15 mouse cellular contexts compared by ENCODE assay signal in genomic region chr11:78171328-78171727, GRCm38 (mm10). TPM values are rescaled to one million over a fixed set of nuclear protein-coding genes. Genes with fewer than 3 reads are reported as not detected.
DNase-seq lines count a peak whose midpoint lies in the region; ATAC-seq and TF ChIP-seq lines count a peak whose summit lies in the region.
"Had no signal": no experiment of that assay in that cellular context is flagged by ENCODE, and none has a peak within 500 bp of the region (broad histone marks: within the 10 kb centered on the region; RNA-seq: fewer than 3 reads in every experiment).

No protein-coding gene starts in this region.

- no peak for TF ChIP-seq POLR2A in lung, adult 2 months (IDR thresholded peaks at IDR 0.05; ENCODE audit: borderline replicate concordance, extremely low read depth, low read depth, low read length)
- no peak for TF ChIP-seq POLR2A in ES-Bruce4 (IDR thresholded peaks at IDR 0.05; ENCODE audit: insufficient read depth, low read length)

- ATAC-seq in heart, postnatal 0 days (ENCODE audit: insufficient read depth, low read depth), result no peak
- no peak for ATAC-seq in heart, embryonic 11.5 days (replicated peaks; ENCODE audit: insufficient number of reproducible peaks, low FRiP score, low TSS enrichment)
- ATAC-seq in liver, postnatal 0 days, result no peak
- ATAC-seq: midbrain, embryonic 16.5 days had no signal

- H3K4me1 ChIP-seq in heart, postnatal 0 days (ENCODE audit: control insufficient read depth, insufficient read depth), result 0 out of 2 replicates have a peak, but pooled peaks cover 3% of the 10 kb centered on the region
- H3K4me1 ChIP-seq in heart, embryonic 11.5 days (ENCODE audit: control insufficient read depth, insufficient read depth, low read length), result 0 out of 2 replicates have a peak, but pooled peaks cover 4% of the 10 kb centered on the region
- H3K4me1 ChIP-seq in lung, adult 2 months (ENCODE audit: control insufficient read depth, insufficient read depth, low read length), result peaks cover 3% of the 10 kb centered on the region; the same call in 1 of the 2 replicates
- H3K4me1 ChIP-seq in ES-Bruce4 (ENCODE audit: control insufficient read depth, insufficient read depth, low read length), result peaks cover 8% of the 10 kb centered on the region
- peaks cover 39% of the 10 kb centered on the region for H3K4me1 ChIP-seq in liver, postnatal 0 days (ENCODE audit: insufficient read depth)

- 69% methylated on average over 4 of the region's 4 CpGs for WGBS in heart, postnatal 0 days
- 77% methylated on average over 4 of the region's 4 CpGs for WGBS in heart, embryonic 11.5 days (ENCODE audit: insufficient replicate concordance)
- 74% methylated on average over 4 of the region's 4 CpGs for WGBS in lung, adult 2 months
- WGBS in liver, postnatal 0 days (ENCODE audit: insufficient replicate concordance), result 69% methylated on average over 4 of the region's 4 CpGs

- peak; percentile 6; the same call in 1 of the 2 replicates for TF ChIP-seq CTCF in heart, postnatal 0 days (IDR thresholded peaks at IDR 0.05; ENCODE audit: low read depth)
- 0 out of 2 replicates have a peak, but pooled peaks have one; percentile 19 for TF ChIP-seq CTCF in lung, adult 2 months (IDR thresholded peaks at IDR 0.05; ENCODE audit: insufficient read depth, low read length)
- no peak for TF ChIP-seq CTCF in ES-Bruce4 (IDR thresholded peaks at IDR 0.05; ENCODE audit: low read depth, low read length)
- peak; percentile 49 for TF ChIP-seq CTCF in liver, postnatal 0 days (IDR thresholded peaks at IDR 0.05; ENCODE audit: low read depth)

- H3K4me3 ChIP-seq in heart, postnatal 0 days (ENCODE audit: low read depth, low read length), result no peak overlapping the region
- no peak overlapping the region for H3K4me3 ChIP-seq in heart, embryonic 11.5 days (ENCODE audit: low read depth, low read length)
- H3K4me3 ChIP-seq in lung, adult 2 months (replicated peaks; ENCODE audit: extremely low read depth, low read depth, low read length), result no peak overlapping the region
- H3K4me3 ChIP-seq in ES-Bruce4 (ENCODE audit: low read depth, low read length), result no peak overlapping the region
- H3K4me3 ChIP-seq in liver, postnatal 0 days (ENCODE audit: low read depth, low read length), result no peak overlapping the region
- H3K4me3 ChIP-seq: forebrain, embryonic 12.5 days; neural tube, embryonic 13.5 days had no signal

- TF ChIP-seq EP300 in heart, postnatal 0 days (IDR thresholded peaks at IDR 0.05; ENCODE audit: low read depth), result no peak
- TF ChIP-seq EP300 in ES-Bruce4 (IDR thresholded peaks at IDR 0.05; ENCODE audit: insufficient read depth, low read depth, low read length), result no peak
- no peak for TF ChIP-seq EP300 in liver, postnatal 0 days (IDR thresholded peaks at IDR 0.05; ENCODE audit: low read depth)

- H3K9ac ChIP-seq in heart, postnatal 0 days (replicated peaks; ENCODE audit: low read depth, low read length), result no peak overlapping the region
- H3K9ac ChIP-seq in heart, embryonic 11.5 days (ENCODE audit: low read depth, low read length), result no peak overlapping the region
- H3K9ac ChIP-seq in ES-Bruce4 (ENCODE audit: low read depth, poor library complexity, severe bottlenecking), result peak overlapping the region; percentile 5; the same call in 1 of the 2 replicates
- no peak overlapping the region for H3K9ac ChIP-seq in liver, postnatal 0 days (replicated peaks)
- H3K9ac ChIP-seq: forebrain, embryonic 12.5 days; neural tube, embryonic 13.5 days had no signal

- no peak overlapping the region for H3K27ac ChIP-seq in heart, postnatal 0 days (ENCODE audit: low read depth)
- H3K27ac ChIP-seq in heart, embryonic 11.5 days (ENCODE audit: low read depth, low read length), result no peak overlapping the region
- no peak overlapping the region for H3K27ac ChIP-seq in ES-Bruce4 (ENCODE audit: insufficient read depth, low read length)
- no peak overlapping the region for H3K27ac ChIP-seq in liver, postnatal 0 days (ENCODE audit: low read depth)
- H3K27ac ChIP-seq: forebrain, embryonic 12.5 days; neural tube, embryonic 13.5 days had no signal

- no peaks in the 10 kb centered on the region for H3K9me3 ChIP-seq in heart, postnatal 0 days (replicated peaks; ENCODE audit: control insufficient read depth, low read length)
- H3K9me3 ChIP-seq in heart, embryonic 11.5 days (replicated peaks; ENCODE audit: control insufficient read depth, low read length), result no peaks in the 10 kb centered on the region
- no peaks in the 10 kb centered on the region for H3K9me3 ChIP-seq in ES-Bruce4 (replicated peaks; ENCODE audit: control insufficient read depth, insufficient read depth, low read length, poor library complexity, severe bottlenecking)
- H3K9me3 ChIP-seq in liver, postnatal 0 days (ENCODE audit: low read length), result no peaks in the 10 kb centered on the region
- H3K9me3 ChIP-seq: forebrain, embryonic 12.5 days; neural tube, embryonic 13.5 days had no signal

- no peak overlapping the region for H3K4me2 ChIP-seq in heart, postnatal 0 days (ENCODE audit: low read depth, low read length)
- no peak overlapping the region for H3K4me2 ChIP-seq in heart, embryonic 11.5 days
- H3K4me2 ChIP-seq in liver, postnatal 0 days (ENCODE audit: low read depth, low read length), result no peak overlapping the region
- H3K4me2 ChIP-seq: forebrain, embryonic 12.5 days; neural tube, embryonic 13.5 days had no signal

- no peak for DNase-seq in heart, postnatal 0 days (ENCODE audit: low spot score)
- DNase-seq in lung, adult 2 months, result peak; percentile 3
- DNase-seq in lung, postnatal 25 days (ENCODE audit: low spot score), result no peak
- peak; percentile 11 for DNase-seq in liver, postnatal 0 days
- no peak for DNase-seq in cerebellum, adult 11 months
- DNase-seq in spleen, adult 12 weeks (ENCODE audit: low spot score), result no peak
- DNase-seq: adrenal gland, postnatal 25 days; heart, postnatal 36 days; kidney, adult 11 months; spleen, adult 18-20 months had no signal

- no peaks in the 10 kb centered on the region for H3K36me3 ChIP-seq in heart, postnatal 0 days (replicated peaks; ENCODE audit: control insufficient read depth, insufficient read depth, low read length)
- no peaks in the 10 kb centered on the region for H3K36me3 ChIP-seq in heart, embryonic 11.5 days (ENCODE audit: control insufficient read depth, insufficient read depth, low read length)
- no peaks in the 10 kb centered on the region for H3K36me3 ChIP-seq in ES-Bruce4 (ENCODE audit: control insufficient read depth, insufficient read depth, low read length, poor library complexity, severe bottlenecking)
- peaks cover 3% of the 10 kb centered on the region; the same call in 1 of the 2 replicates for H3K36me3 ChIP-seq in liver, postnatal 0 days (replicated peaks; ENCODE audit: insufficient read depth, low read length)
- H3K36me3 ChIP-seq: forebrain, embryonic 12.5 days; neural tube, embryonic 13.5 days had no signal

- no peaks in the 10 kb centered on the region for H3K27me3 ChIP-seq in heart, postnatal 0 days (ENCODE audit: control insufficient read depth, insufficient read depth, low read length)
- H3K27me3 ChIP-seq in heart, embryonic 11.5 days (ENCODE audit: control insufficient read depth, insufficient read depth, low read length), result no peaks in the 10 kb centered on the region
- no peaks in the 10 kb centered on the region for H3K27me3 ChIP-seq in ES-Bruce4 (ENCODE audit: control insufficient read depth, insufficient read depth, low read length, poor library complexity, severe bottlenecking)
- H3K27me3 ChIP-seq in liver, postnatal 0 days (ENCODE audit: insufficient read depth, low read length), result no peaks in the 10 kb centered on the region
- H3K27me3 ChIP-seq: neural tube, embryonic 13.5 days had no signal

RNA-seq across cellular contexts. Expression of gene Nek8, which starts 5.1 kb away (rescaled TPM):
- 24.6 and 27.2 TPM in 2 replicates for total RNA-seq in heart, postnatal 0 days (2014; rRNA removed; ENCODE audit: low replicate concordance)
- polyA plus RNA-seq in heart, postnatal 0 days (2015; fragmentation: Nextera tagmentation; extraction: Ambion mirVana), result 8.1 and 9.1 TPM in 2 replicates
- polyA plus RNA-seq in heart, embryonic 11.5 days (2014; fragmentation: Nextera tagmentation; extraction: Ambion mirVana), result 9.9 and 10.6 TPM in 2 replicates
- 16.1 and 18.9 TPM in 2 replicates for polyA plus RNA-seq in lung, adult 2 months (2012; rRNA removed)
- 18.1 and 20.0 TPM in 2 replicates for polyA plus RNA-seq in ES-Bruce4 (2011; ENCODE audit: insufficient read depth, insufficient read length, low read depth, missing spikeins)
- 4.9 and 5.4 TPM in 2 replicates for polyA plus RNA-seq in liver, postnatal 0 days (2015; fragmentation: Nextera tagmentation; extraction: Ambion mirVana)

RNA-seq across cellular contexts. Expression of gene Tlcd1, which starts 5.2 kb away (rescaled TPM):
- total RNA-seq in heart, postnatal 0 days (2014; rRNA removed; ENCODE audit: low replicate concordance), result 19.9 and 24.1 TPM in 2 replicates
- polyA plus RNA-seq in heart, postnatal 0 days (2015; fragmentation: Nextera tagmentation; extraction: Ambion mirVana), result 15.1 and 16.8 TPM in 2 replicates
- 16.1 and 16.3 TPM in 2 replicates for polyA plus RNA-seq in heart, embryonic 11.5 days (2014; fragmentation: Nextera tagmentation; extraction: Ambion mirVana)
- polyA plus RNA-seq in lung, adult 2 months (2012; rRNA removed), result 38.0 and 44.2 TPM in 2 replicates
- 12.2 and 13.2 TPM in 2 replicates for polyA plus RNA-seq in ES-Bruce4 (2011; ENCODE audit: insufficient read depth, insufficient read length, low read depth, missing spikeins)
- polyA plus RNA-seq in liver, postnatal 0 days (2015; fragmentation: Nextera tagmentation; extraction: Ambion mirVana), result 38.2 and 40.3 TPM in 2 replicates

RNA-seq across cellular contexts. Expression of gene Traf4, which starts 5.9 kb away (rescaled TPM):
- total RNA-seq in heart, postnatal 0 days (2014; rRNA removed; ENCODE audit: low replicate concordance), result 25.1 and 42.6 TPM in 2 replicates
- polyA plus RNA-seq in heart, postnatal 0 days (2015; fragmentation: Nextera tagmentation; extraction: Ambion mirVana), result 21.2 and 22.9 TPM in 2 replicates
- 34.2 and 38.4 TPM in 2 replicates for polyA plus RNA-seq in heart, embryonic 11.5 days (2014; fragmentation: Nextera tagmentation; extraction: Ambion mirVana)
- 37.0 and 42.8 TPM in 2 replicates for polyA plus RNA-seq in lung, adult 2 months (2012; rRNA removed)
- polyA plus RNA-seq in ES-Bruce4 (2011; ENCODE audit: insufficient read depth, insufficient read length, low read depth, missing spikeins), result 87.4 and 99.3 TPM in 2 replicates
- polyA plus RNA-seq in liver, postnatal 0 days (2015; fragmentation: Nextera tagmentation; extraction: Ambion mirVana), result 15.3 and 18.9 TPM in 2 replicates

RNA-seq across cellular contexts. Expression of gene Rpl23a, which starts 12.1 kb away (rescaled TPM):
- total RNA-seq in heart, postnatal 0 days (2014; rRNA removed; ENCODE audit: low replicate concordance), result 473 and 508 TPM in 2 replicates
- 719 and 776 TPM in 2 replicates for polyA plus RNA-seq in heart, postnatal 0 days (2015; fragmentation: Nextera tagmentation; extraction: Ambion mirVana)
- polyA plus RNA-seq in heart, embryonic 11.5 days (2014; fragmentation: Nextera tagmentation; extraction: Ambion mirVana), result 1,064 and 1,178 TPM in 2 replicates
- 103 and 212 TPM in 2 replicates for polyA plus RNA-seq in lung, adult 2 months (2012; rRNA removed)
- 2,740 and 2,914 TPM in 2 replicates for polyA plus RNA-seq in ES-Bruce4 (2011; ENCODE audit: insufficient read depth, insufficient read length, low read depth, missing spikeins)
- 732 and 758 TPM in 2 replicates for polyA plus RNA-seq in liver, postnatal 0 days (2015; fragmentation: Nextera tagmentation; extraction: Ambion mirVana)

RNA-seq across cellular contexts. Expression of gene Rab34, which starts 16.9 kb away (rescaled TPM):
- 55.1 and 57.5 TPM in 2 replicates for total RNA-seq in heart, postnatal 0 days (2014; rRNA removed; ENCODE audit: low replicate concordance)
- polyA plus RNA-seq in heart, postnatal 0 days (2015; fragmentation: Nextera tagmentation; extraction: Ambion mirVana), result 37.1 and 39.7 TPM in 2 replicates
- polyA plus RNA-seq in heart, embryonic 11.5 days (2014; fragmentation: Nextera tagmentation; extraction: Ambion mirVana), result 62.2 and 62.5 TPM in 2 replicates
- polyA plus RNA-seq in lung, adult 2 months (2012; rRNA removed), result 45.4 and 59.2 TPM in 2 replicates
- polyA plus RNA-seq in ES-Bruce4 (2011; ENCODE audit: insufficient read depth, insufficient read length, low read depth, missing spikeins), result 33.1 and 36.1 TPM in 2 replicates
- 26.6 and 28.9 TPM in 2 replicates for polyA plus RNA-seq in liver, postnatal 0 days (2015; fragmentation: Nextera tagmentation; extraction: Ambion mirVana)

Comparison
In these comparisons a context has a peak if more than half of its experiments do, and no peak if none do; other contexts are left out.
1. DNase-seq: peak in lung, adult 2 months (single experiment) and liver, postnatal 0 days (single experiment); none in heart, postnatal 0 days (single experiment), lung, postnatal 25 days (single experiment), cerebellum, adult 11 months (single experiment) and spleen, adult 12 weeks (single experiment).